In genomic region chr14:13354154-13354553, GRCm38 (mm10) we compare ENCODE assay signal across 8 mouse cellular contexts.
DNase-seq lines count a peak whose midpoint lies in the region; ATAC-seq and TF ChIP-seq lines count a peak whose summit lies in the region.
"Had no signal": no experiment of that assay in that cellular context is flagged by ENCODE, and none has a peak within 500 bp of the region (broad histone marks: within the 10 kb centered on the region; RNA-seq: fewer than 3 reads in every experiment).

No protein-coding gene starts in this region.

- peak; percentile 92 for TF ChIP-seq CTCF in layer of hippocampus, adult 2 months (conservative IDR thresholded peaks at IDR 0.05)
- TF ChIP-seq CTCF in brain, embryonic 14.5 days (IDR thresholded peaks at IDR 0.05; ENCODE audit: borderline replicate concordance, extremely low read depth, insufficient read depth, insufficient read length): peak; percentile 70; the same call in 1 of the 2 replicates

- TF ChIP-seq POLR2A in brain, embryonic 14.5 days (IDR thresholded peaks at IDR 0.05; ENCODE audit: borderline replicate concordance, extremely low read depth, insufficient read depth, insufficient read length, poor library complexity, severe bottlenecking): no peak

- H3K4me1 ChIP-seq in midbrain, embryonic 14.5 days (ENCODE audit: control insufficient read depth, insufficient read depth, low read length): no peaks in the 10 kb centered on the region

- H3K9me3 ChIP-seq in midbrain, embryonic 14.5 days (ENCODE audit: control insufficient read depth, low read length): no peaks in the 10 kb centered on the region

- ATAC-seq in midbrain, embryonic 14.5 days (ENCODE audit: low FRiP score, low TSS enrichment): peak; percentile 35; the same call in 1 of the 2 replicates

- 28% methylated on average over 5 of the region's 5 CpGs for WGBS in midbrain, embryonic 14.5 days

- H3K4me2 ChIP-seq in midbrain, embryonic 14.5 days (ENCODE audit: low read length): no peak overlapping the region

- DNase-seq in layer of hippocampus, adult 2 months (ENCODE audit: low spot score in 2 of 2): peak in 1 of 2 experiments; percentile 36
- DNase-seq in layer of hippocampus, adult 8-10 months (ENCODE audit: low spot score in 2 of 2): no peak
- peak; percentile 61 for DNase-seq in ES-CJ7 (ENCODE audit: low read depth, low spot score)
- DNase-seq in brain, embryonic 14.5 days (ENCODE audit: low read depth): peak; percentile 83
- peak; percentile 57 for DNase-seq in induced T-regulatory cell, adult 2 months (ENCODE audit: low read depth)
- DNase-seq in midbrain, embryonic 14.5 days: peak; percentile 84
- DNase-seq in gastrocnemius, adult 8-10 months (ENCODE audit: low spot score in 2 of 2): no peak

- H3K9ac ChIP-seq in midbrain, embryonic 14.5 days (replicated peaks; ENCODE audit: low read length): no peak overlapping the region

- H3K27ac ChIP-seq in layer of hippocampus, adult 2 months: no peak overlapping the region
- no peak overlapping the region for H3K27ac ChIP-seq in midbrain, embryonic 14.5 days (replicated peaks; ENCODE audit: low read depth, low read length)

- H3K4me3 ChIP-seq in layer of hippocampus, adult 2 months: no peak overlapping the region
- H3K4me3 ChIP-seq in midbrain, embryonic 14.5 days (replicated peaks; ENCODE audit: low read depth, low read length): no peak overlapping the region
- H3K4me3 ChIP-seq: erythroblast, embryonic 14.5 days had no signal

- no peaks in the 10 kb centered on the region for H3K36me3 ChIP-seq in midbrain, embryonic 14.5 days (ENCODE audit: control insufficient read depth, insufficient read depth, low read length)

- no peaks in the 10 kb centered on the region for H3K27me3 ChIP-seq in midbrain, embryonic 14.5 days (ENCODE audit: control insufficient read depth, insufficient read depth, low read length)

Comparison
In these comparisons a context has a peak if more than half of its experiments do, and no peak if none do; other contexts are left out.
1. DNase-seq: peak in ES-CJ7 (single experiment), brain, embryonic 14.5 days (single experiment), induced T-regulatory cell, adult 2 months (single experiment) and midbrain, embryonic 14.5 days (single experiment); none in layer of hippocampus, adult 8-10 months (0 of 2) and gastrocnemius, adult 8-10 months (0 of 2).